Mouse (Mus musculus) left cerebral cortex, adult 2 months (tissue): ENCODE results near the gene Rhob. TPM values are rescaled to one million over a fixed set of nuclear protein-coding genes. Genes with fewer than 3 reads are reported as not detected.

Experiments used
- DNase-seq, 2 experiments: peaks; one replicate each; pipeline ENCODE4 v3.0.0; 2021 to 2022; ENCODE audit warnings: low spot score in 2 of 2, mixed read lengths in 1 of 2; ENCODE audit errors: extremely low spot score in 1 of 2
- H3K27ac ChIP-seq: fragments of 200-600 bp; 2 replicates; pipeline ENCODE4 v1.8.1; 2022
- H3K4me3 ChIP-seq: fragments of 200-600 bp; 2 replicates; pipeline ENCODE4 v1.8.1; 2022
- CTCF ChIP-seq: fragments of 200-600 bp; IDR thresholded peaks from 2 replicates; pipeline ENCODE4 v1.8.1; 2022; ENCODE audit warnings: antibody characterized with exemption, mild to moderate bottlenecking, moderate library complexity
- intact Hi-C: fragments of 180-260 bp; cut with DNase I; formaldehyde crosslinking; loops from one replicate; pipeline ENCODE4 v1.15.1; 2025
- total RNA-seq, 2 experiments: library from RNA; stranded (reverse); gene quantifications; 2 replicates each; pipeline ENCODE4 v1.2.3; 2021

Rhob gene
- total RNA-seq, 2 experiments from 2014 or later: 283 to 310 TPM

- intact Hi-C loops: loop anchor here (2.0 kb wide), 1 partner anchor 13 kb away; no protein-coding TSS in a partner anchor
- no peak for TF ChIP-seq CTCF
- DNase-seq: no peak
- H3K4me3 ChIP-seq: no peak overlapping the region
- H3K27ac ChIP-seq: no peak overlapping the region; the same call in 1 of the 2 replicates
Measured at GRCm38 (mm10) chr12:8451571-8452485, 48.0 kb downstream of the Rhob start.

DNA sequence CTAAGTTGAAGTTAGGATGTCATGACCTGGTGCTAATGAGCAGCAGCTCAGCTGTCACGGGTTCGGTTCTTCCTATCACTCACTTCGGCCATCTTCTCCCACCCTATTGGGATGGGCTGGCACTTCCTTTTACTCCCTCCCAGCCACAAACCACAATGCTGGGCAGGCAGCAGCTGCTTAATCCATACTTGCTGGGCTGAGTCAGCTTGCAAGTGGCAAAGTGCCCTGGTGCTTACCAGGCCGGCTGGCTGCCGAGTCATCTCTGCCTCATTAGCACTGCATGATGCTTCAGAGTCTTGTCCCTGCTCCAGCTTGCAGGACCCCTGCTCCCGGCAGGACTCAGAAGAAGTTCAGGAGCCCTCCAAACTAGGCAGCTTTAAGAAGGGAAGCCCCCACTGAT, 49.2 kb downstream of the Rhob start:
- TF ChIP-seq CTCF: no peak
- intact Hi-C loops: loop anchor here (2.0 kb wide), 1 partner anchor 14 kb away; no protein-coding TSS in a partner anchor

DNA sequence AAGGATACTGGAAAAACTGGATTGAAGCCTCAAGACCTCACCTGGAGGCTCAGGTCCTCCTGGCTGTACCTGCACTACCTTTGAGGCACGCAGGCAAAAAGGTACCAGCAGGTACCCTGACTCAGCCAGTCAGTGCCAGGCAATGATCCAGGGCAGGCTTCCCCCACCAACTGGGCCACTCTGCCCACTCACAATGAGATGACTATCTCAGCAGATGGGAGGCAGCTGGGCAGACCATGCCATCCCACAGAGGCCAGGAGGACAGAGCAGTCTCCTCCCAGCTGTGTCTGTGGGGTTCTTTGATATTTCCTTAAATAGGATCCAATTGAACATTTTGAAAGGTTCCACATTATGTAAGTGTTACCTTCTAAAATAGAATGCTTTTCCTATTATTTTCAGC, 49.8 kb downstream of the Rhob start:
- peak overlapping the region; percentile 48; the same call in 1 of the 2 replicates for H3K27ac ChIP-seq
- H3K4me3 ChIP-seq: no peak overlapping the region
- no peak for TF ChIP-seq CTCF
- DNase-seq: peak; percentile 38 to 62
- intact Hi-C loops: loop anchor here (2.0 kb wide), 1 partner anchor 15 kb away; no protein-coding TSS in a partner anchor

More for the DNA sequence above, 49.2 kb downstream of the Rhob start:
- Histone ChIP-seq H3K27ac (peak overlapping the region; percentile 48; the same call in 1 of the 2 replicates), H3K4me3 (no peak overlapping the region)
- peak; percentile 62 to 76 for DNase-seq

Other genes with a start within 250 kb of the Rhob start
- gene Gdf7, start 198.1 kb downstream of the Rhob start, total RNA-seq: 1 to 10 TPM in 1 of 2 experiments, under 1 TPM in 1; 0.66 to 1.1 TPM
- 10 to 100 TPM; 11.8 to 12.7 TPM for gene Hs1bp3, start 186.6 kb downstream of the Rhob start, total RNA-seq
- gene Slc7a15, start 99.1 kb upstream of the Rhob start, total RNA-seq: not detected
- 100 to 1,000 TPM; 193 to 209 TPM for gene Pum2, start 174.1 kb upstream of the Rhob start, total RNA-seq